Comparison of ENCODE assay signal across 15 mouse cellular contexts in the genomic region with DNA sequence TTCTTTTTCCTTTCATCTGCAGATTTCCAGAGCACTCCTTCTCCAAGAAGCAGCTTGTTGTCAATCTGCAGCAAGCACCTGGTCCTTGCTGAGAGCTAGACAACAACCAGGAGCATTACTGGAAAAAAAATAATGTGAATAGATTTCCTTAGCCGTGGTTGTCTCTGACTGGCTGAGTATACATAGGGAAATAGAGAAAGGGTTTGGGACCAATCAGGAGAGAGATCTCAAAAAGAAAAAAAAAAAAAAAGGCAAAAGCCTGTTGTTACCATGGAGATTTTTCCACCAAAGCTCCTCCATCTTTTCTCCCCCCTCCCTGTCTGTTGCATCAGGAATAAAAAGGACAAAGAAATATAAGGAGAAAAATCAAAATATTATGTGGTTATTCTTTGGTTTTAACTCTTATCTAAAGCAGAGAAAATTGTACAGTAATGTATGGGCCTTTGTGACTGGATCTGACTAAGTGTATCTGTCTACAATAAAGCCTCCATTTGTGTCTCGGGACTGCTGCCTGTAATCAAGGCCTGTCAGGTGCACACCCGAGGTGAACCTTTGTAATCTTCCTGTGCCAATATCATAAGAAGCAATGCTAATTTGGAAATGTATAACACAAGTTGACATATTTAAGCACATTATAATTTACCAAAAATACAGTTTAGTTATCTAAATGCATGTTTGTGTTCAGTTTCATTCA.
A peak's percentile ranks its signal among the peaks of the same experiment; 100 is the strongest.
DNase-seq lines count a peak whose midpoint lies in the region; ATAC-seq and TF ChIP-seq lines count a peak whose summit lies in the region.
"Had no signal": no experiment of that assay in that cellular context is flagged by ENCODE, and none has a peak within 500 bp of the region (broad histone marks: within the 10 kb centered on the region; RNA-seq: fewer than 3 reads in every experiment).

No protein-coding gene starts in this region.

- TF ChIP-seq CTCF in cerebellum, adult 2 months (IDR thresholded peaks at IDR 0.05; ENCODE audit: borderline replicate concordance, insufficient read depth, low read depth, low read length), result no peak

- WGBS in forebrain, embryonic 13.5 days, result 59% methylated on average over 3 of the region's 3 CpGs
- WGBS in hindbrain, embryonic 16.5 days, result 54% methylated on average over 3 of the region's 3 CpGs
- 68% methylated on average over 3 of the region's 3 CpGs for WGBS in neural tube, embryonic 15.5 days
- 61% methylated on average over 3 of the region's 3 CpGs for WGBS in cerebellum, adult 2 months

- no peak overlapping the region for H3K9ac ChIP-seq in forebrain, embryonic 13.5 days
- no peak overlapping the region for H3K9ac ChIP-seq in hindbrain, embryonic 16.5 days (ENCODE audit: low read depth, low read length)
- no peak overlapping the region for H3K9ac ChIP-seq in neural tube, embryonic 15.5 days (replicated peaks)
- H3K9ac ChIP-seq: liver, embryonic 14.5 days had no signal

- H3K4me3 ChIP-seq in forebrain, embryonic 13.5 days, result no peak overlapping the region
- H3K4me3 ChIP-seq in hindbrain, embryonic 16.5 days (ENCODE audit: low read length), result peak overlapping the region; percentile 24
- peak overlapping the region; percentile 26 for H3K4me3 ChIP-seq in neural tube, embryonic 15.5 days (replicated peaks)
- no peak overlapping the region for H3K4me3 ChIP-seq in cerebellum, adult 2 months (replicated peaks; ENCODE audit: insufficient read depth, low read depth, low read length)
- H3K4me3 ChIP-seq: embryonic facial prominence, embryonic 10.5 days had no signal

- H3K4me2 ChIP-seq in forebrain, embryonic 13.5 days, result no peak overlapping the region
- H3K4me2 ChIP-seq in hindbrain, embryonic 16.5 days (ENCODE audit: low read length), result no peak overlapping the region; the same call in 1 of the 2 replicates
- H3K4me2 ChIP-seq in neural tube, embryonic 15.5 days, result peak overlapping the region; percentile 33

- peak; percentile 77 for ATAC-seq in forebrain, embryonic 13.5 days
- peak; percentile 89 for ATAC-seq in hindbrain, embryonic 16.5 days
- ATAC-seq in neural tube, embryonic 15.5 days (ENCODE audit: low FRiP score), result peak; percentile 75
- ATAC-seq: CD4-positive, CD25-positive, alpha-beta regulatory T cell, adult 4 months; inflammation-experienced regulatory T-cells, adult 6 months had no signal

- intact Hi-C loops in left cerebral cortex, postnatal 25 days (cut with DNase I), result no loop called here

- H3K4me1 ChIP-seq in forebrain, embryonic 13.5 days, result no peaks in the 10 kb centered on the region
- H3K4me1 ChIP-seq in hindbrain, embryonic 16.5 days (ENCODE audit: control insufficient read depth, insufficient read depth, low read depth, low read length), result no peaks in the 10 kb centered on the region
- no peaks in the 10 kb centered on the region for H3K4me1 ChIP-seq in neural tube, embryonic 15.5 days
- no peaks in the 10 kb centered on the region for H3K4me1 ChIP-seq in cerebellum, adult 2 months (ENCODE audit: control insufficient read depth, insufficient read depth, low read length)
- H3K4me1 ChIP-seq: embryonic facial prominence, embryonic 10.5 days had no signal

- DNase-seq in left cerebral cortex, postnatal 25 days (ENCODE audit: low spot score in 2 of 2), result peak; percentile 8 to 12
- DNase-seq in left cerebral cortex, adult 8-10 months (ENCODE audit: low spot score in 2 of 2), result no peak
- DNase-seq in cerebellum, adult 2 months, result no peak
- no peak for DNase-seq in urinary bladder, postnatal 4 days (ENCODE audit: low spot score in 2 of 2)
- DNase-seq: adrenal gland, postnatal 10 days; cerebellum, postnatal 14 days; lung, postnatal 10 days; thymus, adult 2 months had no signal

- H3K27ac ChIP-seq in forebrain, embryonic 13.5 days, result no peak overlapping the region
- H3K27ac ChIP-seq in hindbrain, embryonic 16.5 days (ENCODE audit: low read depth, low read length), result no peak overlapping the region
- H3K27ac ChIP-seq in neural tube, embryonic 15.5 days (replicated peaks), result no peak overlapping the region
- no peak overlapping the region for H3K27ac ChIP-seq in cerebellum, adult 2 months (ENCODE audit: insufficient read depth, low read length)
- H3K27ac ChIP-seq: embryonic facial prominence, embryonic 10.5 days; liver, embryonic 14.5 days had no signal

- H3K9me3 ChIP-seq in forebrain, embryonic 13.5 days (replicated peaks), result no peaks in the 10 kb centered on the region
- H3K9me3 ChIP-seq in hindbrain, embryonic 16.5 days (ENCODE audit: control insufficient read depth, low read length), result no peaks in the 10 kb centered on the region; the same call in 1 of the 2 replicates
- no peaks in the 10 kb centered on the region for H3K9me3 ChIP-seq in neural tube, embryonic 15.5 days (replicated peaks)

- no peak for TF ChIP-seq POLR2A in cerebellum, adult 2 months (IDR thresholded peaks at IDR 0.05; ENCODE audit: borderline replicate concordance, insufficient read depth, low read length)

- no peaks in the 10 kb centered on the region for H3K27me3 ChIP-seq in forebrain, embryonic 13.5 days
- no peaks in the 10 kb centered on the region for H3K27me3 ChIP-seq in hindbrain, embryonic 16.5 days (replicated peaks; ENCODE audit: control insufficient read depth, insufficient read depth, low read length)
- H3K27me3 ChIP-seq in neural tube, embryonic 15.5 days (replicated peaks), result no peaks in the 10 kb centered on the region
- H3K27me3 ChIP-seq in cerebellum, adult 2 months (ENCODE audit: control insufficient read depth, insufficient read depth, low read length), result no peaks in the 10 kb centered on the region

- H3K36me3 ChIP-seq in forebrain, embryonic 13.5 days (ENCODE audit: poor library complexity, severe bottlenecking), result no peaks in the 10 kb centered on the region
- no peaks in the 10 kb centered on the region for H3K36me3 ChIP-seq in hindbrain, embryonic 16.5 days (ENCODE audit: control insufficient read depth, insufficient read depth, low read length)
- H3K36me3 ChIP-seq in neural tube, embryonic 15.5 days, result no peaks in the 10 kb centered on the region
- H3K36me3 ChIP-seq: embryonic facial prominence, embryonic 10.5 days had no signal

Comparison
In these comparisons a context has a peak if more than half of its experiments do, and no peak if none do; other contexts are left out.
1. DNase-seq: peak in left cerebral cortex, postnatal 25 days (2 of 2); none in left cerebral cortex, adult 8-10 months (0 of 2), cerebellum, adult 2 months (0 of 2) and urinary bladder, postnatal 4 days (0 of 2).
2. H3K4me3 ChIP-seq: peak in hindbrain, embryonic 16.5 days (single experiment) and neural tube, embryonic 15.5 days (single experiment); none in forebrain, embryonic 13.5 days (single experiment) and cerebellum, adult 2 months (single experiment).
3. Peak in every context shown above with its lines, with median percentiles within 50 percentile points of each other: ATAC-seq.